Mouse (Mus musculus) intestine, postnatal 0 days (tissue): ENCODE results near the gene 4930596D02Rik. TPM values are rescaled to one million over a fixed set of nuclear protein-coding genes. Genes with fewer than 3 reads are reported as not detected.

ENCODE experiments used
- ATAC-seq: fragments of 200-750 bp; cut with Nextera tagmentation; 2 replicates; pipeline ENCODE4 v1.8.0; 2017; ENCODE audit warnings: mild to moderate bottlenecking, moderate TSS enrichment, moderate library complexity
- H3K27ac ChIP-seq: fragments of 300-500 bp; sonication (generic); 2 replicates; pipeline ENCODE4 v1.5.1; 2014; ENCODE audit warnings: mild to moderate bottlenecking, low read depth, low read length, moderate library complexity
- H3K27me3 ChIP-seq: fragments of 300-500 bp; sonication (generic); replicated peaks from 2 replicates; pipeline ENCODE4 v1.6.1; 2014; ENCODE audit warnings: low read length, mixed read lengths; ENCODE audit not compliant: control insufficient read depth, insufficient read depth
- H3K36me3 ChIP-seq: fragments of 300-500 bp; sonication (generic); 2 replicates; pipeline ENCODE4 v1.6.1; 2014; ENCODE audit warnings: mild to moderate bottlenecking, moderate library complexity; ENCODE audit not compliant: control insufficient read depth, insufficient read depth
- H3K4me1 ChIP-seq: fragments of 300-500 bp; sonication (generic); replicated peaks from 2 replicates; pipeline ENCODE4 v1.6.1; 2014; ENCODE audit warnings: antibody characterized with exemption, low read length, mixed read lengths; ENCODE audit not compliant: control insufficient read depth, insufficient read depth
- H3K4me2 ChIP-seq: fragments of 300-500 bp; sonication (generic); replicated peaks from 2 replicates; pipeline ENCODE4 v1.6.1; 2014; ENCODE audit warnings: low read depth, mild to moderate bottlenecking, moderate library complexity
- H3K4me3 ChIP-seq: fragments of 300-500 bp; sonication (generic); 2 replicates; pipeline ENCODE4 v1.5.1; 2014; ENCODE audit warnings: low read depth, low read length
- H3K9ac ChIP-seq: fragments of 300-500 bp; sonication (generic); 2 replicates; pipeline ENCODE4 v1.6.1; 2014; ENCODE audit warnings: mild to moderate bottlenecking, low read depth, low read length
- H3K9me3 ChIP-seq: fragments of 300-500 bp; sonication (generic); 2 replicates; pipeline ENCODE4 v1.6.1; 2016; ENCODE audit warnings: mixed run types; ENCODE audit not compliant: control insufficient read depth
- CTCF ChIP-seq: sonication (generic); IDR thresholded peaks from 2 replicates; pipeline ENCODE4 v1.5.1; 2016; ENCODE audit warnings: low read depth, mild to moderate bottlenecking, control low read depth, antibody characterized with exemption, moderate library complexity
- WGBS: fragments of 180-500 bp; shearing (Covaris S2); extraction: QIAGEN DNeasy Blood & Tissue Kit; methylation state at CpG from one replicate; pipeline ENCODE4 v1.1.7; 2014; 5-methylcytosine and 5-hydroxymethylcytosine counted together
- polyA plus RNA-seq: library from polyadenylated mRNA; unstranded; fragments of >200 nt; fragmentation: Nextera tagmentation; extraction: Ambion mirVana; gene quantifications from 2 replicates; pipeline ENCODE4 v1.2.1, GENCODE M21; 2015

The 4930596D02Rik gene
- polyA plus RNA-seq, 1 experiment from 2014 or later: not detected

GRCm38 (mm10) chr14:35773306-35773705 is 38.5 kb downstream of the 4930596D02Rik start:
- no peak overlapping the region for H3K4me3 ChIP-seq
- H3K4me1 ChIP-seq: no peaks in the 10 kb centered on the region
- H3K27me3 ChIP-seq: no peaks in the 10 kb centered on the region
- no peaks in the 10 kb centered on the region for H3K9me3 ChIP-seq
- 78% methylated on average over 1 of the region's 1 CpGs for WGBS
- H3K9ac ChIP-seq: no peak overlapping the region
- H3K27ac ChIP-seq: no peak overlapping the region
- no peak for ATAC-seq
- no peaks in the 10 kb centered on the region for H3K36me3 ChIP-seq
- TF ChIP-seq CTCF: no peak
- no peak overlapping the region for H3K4me2 ChIP-seq
